Mouse (Mus musculus) kidney, postnatal 0 days (tissue): ENCODE measurements around the gene Coa3. TPM values are rescaled to one million over a fixed set of nuclear protein-coding genes. Genes with fewer than 3 reads are reported as not detected.

Source experiments
- ATAC-seq: fragments of 200-750 bp; cut with Nextera tagmentation; replicated peaks from 2 replicates; pipeline ENCODE4 v1.8.0; 2017; ENCODE audit warnings: low read depth, moderate number of reproducible peaks, moderate TSS enrichment, moderate library complexity; ENCODE audit not compliant: low FRiP score
- DNase-seq: peaks from one replicate; pipeline ENCODE4 v3.0.0-alpha.2; 2016; ENCODE audit warnings: low spot score
- H3K27ac ChIP-seq: fragments of 300-500 bp; sonication (generic); 2 replicates; pipeline ENCODE4 v1.5.1; 2014; ENCODE audit warnings: mild to moderate bottlenecking
- H3K27me3 ChIP-seq: fragments of 300-500 bp; sonication (generic); 2 replicates; pipeline ENCODE4 v1.6.1; 2014; ENCODE audit warnings: low read length, mixed read lengths; ENCODE audit not compliant: insufficient read depth
- H3K36me3 ChIP-seq: fragments of 300-500 bp; sonication (generic); 2 replicates; pipeline ENCODE4 v1.6.1; 2014; ENCODE audit warnings: low read length, mixed read lengths; ENCODE audit not compliant: insufficient read depth
- H3K4me1 ChIP-seq: fragments of 300-500 bp; sonication (generic); replicated peaks from 2 replicates; pipeline ENCODE4 v1.6.1; 2014; ENCODE audit warnings: antibody characterized with exemption, low read length, mixed read lengths; ENCODE audit not compliant: insufficient read depth
- H3K4me2 ChIP-seq: fragments of 300-500 bp; sonication (generic); 2 replicates; pipeline ENCODE4 v1.6.1; 2014; ENCODE audit warnings: mild to moderate bottlenecking, low read length, moderate library complexity, mixed read lengths
- H3K4me3 ChIP-seq: fragments of 300-500 bp; sonication (generic); replicated peaks from 2 replicates; pipeline ENCODE4 v1.5.1; 2014; ENCODE audit warnings: low read depth, low read length
- H3K9ac ChIP-seq: fragments of 300-500 bp; sonication (generic); 2 replicates; pipeline ENCODE4 v1.6.1; 2014; ENCODE audit warnings: low read depth, low read length
- H3K9me3 ChIP-seq: fragments of 300-500 bp; sonication (generic); replicated peaks from 2 replicates; pipeline ENCODE4 v1.6.1; 2016; ENCODE audit warnings: low read length, inconsistent platforms, mixed read lengths
- CTCF ChIP-seq: IDR thresholded peaks from 2 replicates; pipeline ENCODE4 v1.5.1; 2016; ENCODE audit warnings: antibody characterized with exemption, low read depth, mild to moderate bottlenecking, moderate library complexity
- WGBS: fragments of 180-500 bp; shearing (Covaris S2); extraction: QIAGEN DNeasy Blood & Tissue Kit; methylation state at CpG from one replicate; pipeline ENCODE4 v1.1.7; 2014; 5-methylcytosine and 5-hydroxymethylcytosine counted together
- polyA plus RNA-seq: library from polyadenylated mRNA; unstranded; fragments of >200 nt; fragmentation: Nextera tagmentation; extraction: Ambion mirVana; gene quantifications from 2 replicates; pipeline ENCODE4 v1.2.1, GENCODE M21; 2015

Coa3 gene
- polyA plus RNA-seq, 1 experiment from 2014 or later, result 209 TPM

DNA sequence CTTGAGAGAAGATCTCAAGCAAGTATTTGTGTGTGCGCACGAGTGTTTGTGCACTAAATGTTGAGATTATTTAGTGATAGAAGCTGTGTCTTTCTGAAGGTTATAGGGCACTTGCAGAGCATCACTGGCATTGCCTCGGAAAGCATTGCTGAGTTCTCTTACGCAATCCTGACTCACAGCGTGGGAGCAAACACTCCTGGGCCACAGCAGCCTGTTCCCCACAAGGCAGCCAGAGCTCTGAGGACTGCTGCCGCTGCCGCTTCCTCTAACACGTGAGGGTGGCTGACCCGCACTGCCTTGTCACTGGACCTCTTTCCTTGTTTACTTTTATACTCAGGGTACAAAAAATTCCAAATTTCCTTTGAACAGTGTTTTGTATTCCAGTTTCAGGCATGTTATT, 8.4 kb upstream of the Coa3 start:
- ATAC-seq (no peak), DNase-seq (no peak)
- TF ChIP-seq CTCF, result no peak
- Histone ChIP-seq H3K27ac (no peak overlapping the region), H3K4me3 (no peak overlapping the region), H3K4me2 (no peak overlapping the region), H3K9ac (no peak overlapping the region), H3K27me3 (no peaks in the 10 kb centered on the region), H3K4me1 (peaks cover 7% of the 10 kb centered on the region; the same call in 1 of the 2 replicates), H3K36me3 (peaks cover 33% of the 10 kb centered on the region; the same call in 1 of the 2 replicates), H3K9me3 (no peaks in the 10 kb centered on the region)
- WGBS, result 81% methylated on average over 9 of the region's 9 CpGs

DNA sequence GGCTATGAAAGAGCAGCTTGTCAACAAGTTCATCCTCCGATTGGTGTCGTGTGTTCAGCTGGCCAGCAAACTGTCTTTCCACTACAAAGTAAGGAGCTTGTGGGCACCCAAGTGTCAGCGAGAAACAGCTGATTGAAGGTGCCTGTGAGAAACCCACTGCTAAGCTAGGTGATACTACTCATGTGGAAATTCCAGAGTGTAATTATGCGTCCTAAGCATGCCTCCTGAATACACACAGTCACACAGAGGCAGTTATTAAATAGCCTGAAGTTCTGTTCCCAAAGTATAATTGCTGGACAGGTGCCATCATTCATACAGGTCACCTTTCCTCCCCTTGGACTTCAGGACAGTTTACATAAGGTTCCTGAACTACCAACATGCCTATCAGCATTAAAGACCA, 4.9 kb upstream of the Coa3 start:
- DNase-seq (no peak), ATAC-seq (0 out of 2 replicates have a peak, but pooled peaks have one; percentile 53)
- H3K9ac ChIP-seq, result no peak overlapping the region
- H3K4me3 ChIP-seq, result no peak overlapping the region
- no peak overlapping the region for H3K4me2 ChIP-seq
- peaks cover 18% of the 10 kb centered on the region; the same call in 1 of the 2 replicates for H3K4me1 ChIP-seq
- peaks cover 13% of the 10 kb centered on the region; the same call in 1 of the 2 replicates for H3K36me3 ChIP-seq
- H3K9me3 ChIP-seq, result no peaks in the 10 kb centered on the region
- TF ChIP-seq CTCF, result no peak
- H3K27ac ChIP-seq, result peak overlapping the region; percentile 73
- WGBS, result 42% methylated on average over 4 of the region's 4 CpGs
- H3K27me3 ChIP-seq, result no peaks in the 10 kb centered on the region

DNA sequence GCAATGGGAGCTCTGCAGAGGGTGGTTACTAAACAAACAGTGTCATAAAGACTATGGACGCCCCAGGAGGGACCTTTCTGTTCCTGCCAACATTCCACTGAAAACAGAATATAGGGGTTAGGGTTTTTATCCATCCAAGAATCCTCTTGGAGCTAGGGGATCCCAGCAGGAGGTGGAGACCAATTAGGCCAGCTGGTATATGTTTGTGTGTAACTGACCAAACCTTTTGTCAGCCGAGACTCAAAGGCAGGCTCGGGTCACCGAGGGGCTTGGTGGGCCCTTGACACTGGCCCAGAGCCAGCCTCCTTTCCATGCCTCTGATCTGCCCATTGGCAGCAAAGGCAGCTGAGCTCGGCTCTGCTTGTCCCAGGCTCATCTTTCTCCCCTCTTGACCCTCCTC, 4.0 kb upstream of the Coa3 start:
- Histone ChIP-seq H3K4me1 (peaks cover 24% of the 10 kb centered on the region; the same call in 1 of the 2 replicates), H3K4me2 (no peak overlapping the region), H3K4me3 (no peak overlapping the region), H3K9ac (no peak overlapping the region), H3K9me3 (no peaks in the 10 kb centered on the region), H3K27me3 (no peaks in the 10 kb centered on the region), H3K27ac (peak overlapping the region; percentile 73), H3K36me3 (peaks cover 11% of the 10 kb centered on the region; the same call in 1 of the 2 replicates)
- no peak for ATAC-seq
- no peak for TF ChIP-seq CTCF
- DNase-seq, result no peak
- 20% methylated on average over 5 of the region's 5 CpGs for WGBS

DNA sequence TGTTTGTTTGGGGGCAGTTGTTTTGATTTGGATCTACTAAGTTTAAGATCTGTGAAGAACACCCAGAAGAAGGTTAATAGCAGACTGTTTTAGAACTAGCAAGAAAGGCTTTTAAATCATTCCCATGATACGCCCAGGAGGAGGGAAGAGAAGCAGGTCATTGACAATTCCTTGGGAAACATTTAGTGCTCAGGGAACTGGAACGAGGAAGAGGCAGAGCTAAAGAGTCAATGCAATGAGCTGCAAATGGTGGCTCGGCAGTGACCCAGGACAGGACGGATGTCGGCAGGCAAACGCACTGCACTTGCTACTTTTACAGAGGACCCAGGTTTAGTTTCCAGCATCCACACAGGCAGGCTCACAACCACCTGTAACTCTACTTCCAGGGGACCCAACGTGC, 1.9 kb upstream of the Coa3 start:
- no peak for DNase-seq
- H3K36me3 ChIP-seq, result 0 out of 2 replicates have a peak, but pooled peaks cover 9% of the 10 kb centered on the region

DNA sequence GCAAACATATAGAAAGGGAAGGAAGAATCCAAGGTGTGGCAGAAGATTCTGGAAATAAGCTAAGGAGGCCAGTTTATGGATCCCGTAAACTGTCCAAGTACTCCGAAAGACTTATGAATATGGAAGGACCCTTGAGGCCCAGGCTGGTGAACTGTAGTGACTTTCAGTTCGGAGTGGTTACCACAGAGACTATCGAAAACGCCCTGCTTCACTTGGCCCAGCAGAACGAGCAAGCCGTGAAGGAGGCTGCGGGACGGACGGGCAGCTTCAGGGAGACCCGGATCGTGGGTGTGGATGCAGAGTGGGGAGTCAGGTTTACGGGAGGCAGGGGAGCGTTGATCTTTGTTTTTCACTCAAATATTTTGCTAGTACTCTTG, 267 bp upstream of the Coa3 start:
- H3K4me3 ChIP-seq, result peak overlapping the region; percentile 59; the same call in 1 of the 2 replicates
- peak overlapping the region; percentile 54; the same call in 1 of the 2 replicates for H3K27ac ChIP-seq
- no peak for ATAC-seq
- no peaks in the 10 kb centered on the region for H3K27me3 ChIP-seq
- no peaks in the 10 kb centered on the region for H3K9me3 ChIP-seq
- H3K4me2 ChIP-seq, result peak overlapping the region; percentile 82
- 43% methylated on average over 14 of the region's 14 CpGs for WGBS
- no peak for TF ChIP-seq CTCF
- H3K36me3 ChIP-seq, result 0 out of 2 replicates have a peak, but pooled peaks cover 9% of the 10 kb centered on the region
- no peak overlapping the region for H3K9ac ChIP-seq
- no peak for DNase-seq
- peaks cover 44% of the 10 kb centered on the region for H3K4me1 ChIP-seq

More for the DNA sequence above, 1.9 kb upstream of the Coa3 start:
- TF ChIP-seq CTCF, result no peak
- WGBS, result 21% methylated on average over 7 of the region's 7 CpGs
- Histone ChIP-seq H3K9ac (peak overlapping the region; percentile 27; the same call in 1 of the 2 replicates), H3K4me3 (no peak overlapping the region), H3K27me3 (no peaks in the 10 kb centered on the region), H3K9me3 (no peaks in the 10 kb centered on the region), H3K4me1 (peaks cover 44% of the 10 kb centered on the region), H3K27ac (peak overlapping the region; percentile 31; the same call in 1 of the 2 replicates), H3K4me2 (no peak overlapping the region)
- no peak for ATAC-seq

DNA sequence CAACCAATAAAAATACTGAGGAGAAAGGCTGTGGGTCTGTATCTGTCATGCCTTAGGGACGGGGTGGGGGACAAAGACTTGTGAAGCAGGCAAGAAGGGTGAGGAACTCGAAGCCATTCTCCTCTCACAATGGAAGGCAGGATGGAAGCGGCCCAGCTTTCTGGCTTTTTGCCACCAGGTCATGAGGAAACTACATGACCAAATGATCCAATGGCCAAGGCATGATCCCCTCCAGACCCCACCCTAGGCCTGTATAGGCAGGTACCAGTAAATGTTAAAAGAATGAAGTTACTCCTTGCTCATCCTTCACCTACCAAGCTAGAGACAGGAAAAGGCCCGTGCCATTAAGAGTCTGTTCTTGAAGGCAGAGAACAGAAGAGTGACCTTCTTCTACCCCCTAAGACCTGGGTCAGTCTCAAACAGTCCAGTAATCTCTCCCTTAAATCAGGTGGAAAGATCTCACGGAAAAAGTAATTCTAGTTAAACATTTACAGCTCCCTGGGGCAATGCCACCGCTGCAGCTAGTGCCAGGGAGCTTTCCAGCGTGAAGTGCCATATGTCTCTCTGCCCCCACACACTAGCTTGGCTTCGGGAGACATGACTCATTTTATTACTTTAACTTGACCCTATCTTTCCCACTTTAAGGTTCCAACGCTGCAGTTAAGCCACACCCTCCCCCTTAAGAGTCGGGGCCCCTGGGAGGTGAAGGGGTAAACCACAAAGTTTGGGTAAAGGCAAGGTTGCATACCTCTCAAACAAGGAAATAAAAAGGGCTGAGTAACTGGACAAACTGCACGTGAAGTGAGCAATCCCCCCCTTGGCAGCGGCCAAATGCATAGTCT, 1.3 kb downstream of the Coa3 start:
- H3K27ac ChIP-seq, result peak overlapping the region; percentile 89
- H3K4me3 ChIP-seq, result peak overlapping the region; percentile 59
- 35% methylated on average over 12 of the region's 12 CpGs for WGBS
- ATAC-seq (peak; percentile 62), DNase-seq (no peak)
- peaks cover 37% of the 10 kb centered on the region for H3K4me1 ChIP-seq
- H3K27me3 ChIP-seq, result no peaks in the 10 kb centered on the region
- H3K9ac ChIP-seq, result peak overlapping the region; percentile 75
- no peak for TF ChIP-seq CTCF
- H3K4me2 ChIP-seq, result peak overlapping the region; percentile 82
- 0 out of 2 replicates have a peak, but pooled peaks cover 9% of the 10 kb centered on the region for H3K36me3 ChIP-seq
- no peaks in the 10 kb centered on the region for H3K9me3 ChIP-seq
